Mouse (Mus musculus): Measurements from ENCODE around the gene Ldlrad2. TPM values are rescaled to one million over a fixed set of nuclear protein-coding genes. Genes with fewer than 3 reads are reported as not detected.

Gene Ldlrad2
- total RNA-seq, 2 experiments from 2014 or later = not detected

- no peak for DNase-seq (ENCODE audit: low spot score in 2 of 2)
- intact Hi-C loops (cut with DNase I) = loop anchor here (5.0 to 10.0 kb wide), 2 partner anchors 135 to 683 kb away; partner anchors contain the start of genes C1qa and C1qc
These were observed 3.1 kb upstream of the Ldlrad2 start for GRCm38 (mm10) chr4:137577486-137577885.

- intact Hi-C loops (cut with DNase I) = loop anchor here (10.0 kb wide), 1 partner anchor 675 kb away; the partner anchor contains the start of genes C1qa and C1qc
- DNase-seq (ENCODE audit: low spot score in 2 of 2) = no peak
These were observed 4.5 kb downstream of the Ldlrad2 start for GRCm38 (mm10) chr4:137569873-137570272.

GRCm38 (mm10) chr4:137556673-137557210 is 17.6 kb downstream of the Ldlrad2 start:
- intact Hi-C loops (cut with DNase I) = no loop called here
- no peak for DNase-seq (ENCODE audit: low spot score in 2 of 2)

GRCm38 (mm10) chr4:137553466-137553865 is 20.9 kb downstream of the Ldlrad2 start:
- no peak for DNase-seq (ENCODE audit: low spot score in 2 of 2)
- intact Hi-C loops (cut with DNase I) = no loop called here

GRCm38 (mm10) chr4:137546003-137546525 is 28.3 kb downstream of the Ldlrad2 start:
- intact Hi-C loops (cut with DNase I) = loop anchor here (1.0 kb wide), 1 partner anchor 103 kb away; no protein-coding TSS in a partner anchor
- DNase-seq (ENCODE audit: low spot score in 2 of 2) = peak; percentile 7 to 45

- intact Hi-C loops (cut with DNase I) = no loop called here
- no peak for DNase-seq (ENCODE audit: low spot score in 2 of 2)
These were observed 28.8 kb downstream of the Ldlrad2 start for GRCm38 (mm10) chr4:137545568-137545967.

- intact Hi-C loops (cut with DNase I) = no loop called here
- no peak for DNase-seq (ENCODE audit: low spot score in 2 of 2)
These were observed 31.4 kb downstream of the Ldlrad2 start for GRCm38 (mm10) chr4:137542968-137543367.

- no peak for DNase-seq (ENCODE audit: low spot score in 2 of 2)
- intact Hi-C loops (cut with DNase I) = no loop called here
These were observed 34.0 kb downstream of the Ldlrad2 start for GRCm38 (mm10) chr4:137540356-137540755.

- intact Hi-C loops (cut with DNase I) = no loop called here
- DNase-seq (ENCODE audit: low spot score in 2 of 2) = no peak
These were observed 46.5 kb downstream of the Ldlrad2 start for GRCm38 (mm10) chr4:137527872-137528271.

GRCm38 (mm10) chr4:137527368-137527767 is 47.0 kb downstream of the Ldlrad2 start:
- DNase-seq (ENCODE audit: low spot score in 2 of 2) = no peak
- intact Hi-C loops (cut with DNase I) = no loop called here

- intact Hi-C loops (cut with DNase I) = no loop called here
These were observed 48.9 kb downstream of the Ldlrad2 start for GRCm38 (mm10) chr4:137525426-137525825.

More at GRCm38 (mm10) chr4:137525426-137525825, 48.9 kb downstream of the Ldlrad2 start:
- DNase-seq (ENCODE audit: low spot score in 2 of 2) = no peak

Small RNA genes lying within 50 kb of the gene (microRNA-seq; reads per million reads assigned to microRNA genes)
- 0 reads per million in 2 experiments for gene Mir7018

Other genes starting within 250 kb of the Ldlrad2 start
- 100 to 1,000 TPM; 352 to 369 TPM for gene Cdc42, start 216.8 kb downstream of the Ldlrad2 start, total RNA-seq (2021)
- not detected for gene Cela3a, start 164.8 kb downstream of the Ldlrad2 start, total RNA-seq (2021)
- not detected for gene Cela3b, start 144.0 kb downstream of the Ldlrad2 start, total RNA-seq (2021)
- not detected for gene 1700013G24Rik, start 121.3 kb downstream of the Ldlrad2 start, total RNA-seq (2021)
- gene Hspg2, start 105.8 kb downstream of the Ldlrad2 start, total RNA-seq (2021) = 1 to 10 TPM; 6.2 to 6.4 TPM
- gene Usp48, start 19.2 kb upstream of the Ldlrad2 start, total RNA-seq (2021) = 100 to 1,000 TPM; 108 to 121 TPM
- 100 to 1,000 TPM; 263 to 318 TPM for gene Rap1gap, start 90.2 kb upstream of the Ldlrad2 start, total RNA-seq (2021)
- gene Alpl, start 221.8 kb upstream of the Ldlrad2 start, total RNA-seq (2021) = 1 to 10 TPM; 7.1 to 7.8 TPM